Mouse (Mus musculus) CH12.LX (cell line): ENCODE data around the gene Shld1. TPM values are rescaled to one million over a fixed set of nuclear protein-coding genes. Genes with fewer than 3 reads are reported as not detected.

Experiments used
- DNase-seq: peaks from one replicate; pipeline ENCODE4 v3.0.0-alpha.2; 2013; ENCODE audit errors: extremely low read depth
- H3K27ac ChIP-seq: 2 replicates; pipeline ENCODE4 v1.5.1; 2012; ENCODE audit warnings: low read depth, mild to moderate bottlenecking, control low read depth, moderate library complexity; ENCODE audit not compliant: insufficient read depth
- H3K27me3 ChIP-seq: replicated peaks from 2 replicates; pipeline ENCODE3; 2012; ENCODE audit warnings: inconsistent platforms
- H3K36me3 ChIP-seq, 2 experiments: replicated peaks in 1 of 2; 2 replicates each; pipeline versions ENCODE3 to v1.6.1; 2012; ENCODE audit warnings: inconsistent platforms in 1 of 2, low read length in 1 of 2, mild to moderate bottlenecking in 1 of 2, mixed read lengths in 1 of 2, moderate library complexity in 1 of 2; ENCODE audit not compliant: control insufficient read depth in 1 of 2, insufficient read depth in 1 of 2
- H3K4me1 ChIP-seq, 2 experiments: 2 replicates each; pipeline ENCODE4 v1.6.1; 2012; ENCODE audit warnings: inconsistent platforms in 1 of 2, moderate library complexity in 1 of 2; ENCODE audit not compliant: insufficient read depth in 2 of 2, control insufficient read depth in 1 of 2
- H3K4me2 ChIP-seq: 2 replicates; pipeline ENCODE4 v1.6.1; 2012; ENCODE audit warnings: low read depth, mild to moderate bottlenecking, control low read depth; ENCODE audit not compliant: poor library complexity, insufficient read depth, severe bottlenecking
- H3K4me3 ChIP-seq, 3 experiments: fragments of 150-350 bp in 1 of 3; sonication (generic) in 1 of 3; replicated peaks in 1 of 3; 2 replicates each; pipeline versions ENCODE3 to v1.5.1; 2011 to 2012; ENCODE audit warnings: low read depth in 2 of 3, low read length in 2 of 3, mild to moderate bottlenecking in 2 of 3, moderate library complexity in 2 of 3, control low read depth in 1 of 3, improper control_type of control experiment in 1 of 3, inconsistent platforms in 1 of 3, mixed read lengths in 1 of 3; ENCODE audit not compliant: poor library complexity in 1 of 3
- H3K79me2 ChIP-seq: replicated peaks from 2 replicates; pipeline ENCODE4 v1.6.1; 2012; ENCODE audit warnings: mild to moderate bottlenecking, moderate library complexity; ENCODE audit not compliant: control insufficient read depth, poor library complexity, insufficient read depth, severe bottlenecking; ENCODE audit errors: extremely low read depth
- H3K9ac ChIP-seq: 2 replicates; pipeline ENCODE4 v1.6.1; 2012; ENCODE audit warnings: low read depth, mild to moderate bottlenecking, control low read depth, moderate library complexity; ENCODE audit not compliant: insufficient read depth
- H3K9me3 ChIP-seq: replicated peaks from 2 replicates; pipeline ENCODE3; 2012; ENCODE audit warnings: low read length, inconsistent platforms, mixed read lengths
- BHLHE40 ChIP-seq: IDR thresholded peaks from 2 replicates; pipeline ENCODE4 v1.6.1; 2011; ENCODE audit warnings: mild to moderate bottlenecking, low read depth, low read length, improper control_type of control experiment
- CHD1 ChIP-seq: IDR thresholded peaks from 2 replicates; pipeline ENCODE4 v1.6.1; 2012; ENCODE audit warnings: low read depth, low read length, improper control_type of control experiment, inconsistent platforms
- ELF1 ChIP-seq: IDR thresholded peaks from 2 replicates; pipeline ENCODE4 v1.6.1; 2014; ENCODE audit warnings: low read depth, mild to moderate bottlenecking, inconsistent platforms, low read length, improper control_type of control experiment
- EP300 ChIP-seq: IDR thresholded peaks from 2 replicates; pipeline ENCODE4 v1.6.1; 2011; ENCODE audit warnings: low read length, improper control_type of control experiment
- IRF4 ChIP-seq: IDR thresholded peaks from 2 replicates; pipeline ENCODE4 v1.6.1; 2014; ENCODE audit warnings: low read depth, mild to moderate bottlenecking, inconsistent platforms, low read length, improper control_type of control experiment
- JUN ChIP-seq: IDR thresholded peaks from 2 replicates; pipeline ENCODE4 v1.6.1; 2011; ENCODE audit warnings: low read depth, mild to moderate bottlenecking, low read length, improper control_type of control experiment, moderate library complexity; ENCODE audit not compliant: insufficient read depth
- MAFK ChIP-seq: IDR thresholded peaks from 2 replicates; pipeline ENCODE4 v1.6.1; 2011; ENCODE audit warnings: low read length, improper control_type of control experiment; ENCODE audit not compliant: insufficient replicate concordance
- MAZ ChIP-seq: IDR thresholded peaks from 2 replicates; pipeline ENCODE4 v1.6.1; 2012; ENCODE audit warnings: low read depth, mild to moderate bottlenecking, inconsistent platforms, low read length, improper control_type of control experiment, moderate library complexity
- MEF2A ChIP-seq: IDR thresholded peaks from 2 replicates; pipeline ENCODE4 v1.6.1; 2014; ENCODE audit warnings: low read depth, mild to moderate bottlenecking, inconsistent platforms, low read length, improper control_type of control experiment, borderline replicate concordance
- MXI1 ChIP-seq: IDR thresholded peaks from 2 replicates; pipeline ENCODE4 v1.6.1; 2011; ENCODE audit warnings: mild to moderate bottlenecking, low read depth, low read length, improper control_type of control experiment
- MYC ChIP-seq: IDR thresholded peaks from 2 replicates; pipeline ENCODE4 v1.6.1; 2011; ENCODE audit warnings: low read depth, mild to moderate bottlenecking, improper control_type of control experiment, low read length
- NELFE ChIP-seq: IDR thresholded peaks from 2 replicates; pipeline ENCODE4 v1.6.1; 2011; ENCODE audit warnings: low read depth, low read length, improper control_type of control experiment
- PAX5 ChIP-seq: IDR thresholded peaks from 2 replicates; pipeline ENCODE4 v1.6.1; 2012; ENCODE audit warnings: low read length, inconsistent platforms, mixed read lengths
- POLR2A ChIP-seq: IDR thresholded peaks from 2 replicates; pipeline ENCODE4 v1.6.1; 2011; ENCODE audit warnings: low read depth, mild to moderate bottlenecking, improper control_type of control experiment, low read length
- RAD21 ChIP-seq: IDR thresholded peaks from 2 replicates; pipeline ENCODE4 v1.6.1; 2011; ENCODE audit warnings: low read depth, mild to moderate bottlenecking, low read length, improper control_type of control experiment, moderate library complexity
- RCOR1 ChIP-seq: conservative IDR thresholded peaks from 2 replicates; pipeline ENCODE4 v1.6.1; 2012; ENCODE audit warnings: low read depth, mild to moderate bottlenecking, inconsistent platforms, low read length, improper control_type of control experiment
- SIN3A ChIP-seq: IDR thresholded peaks from 2 replicates; pipeline ENCODE4 v1.6.1; 2012; ENCODE audit warnings: low read length, improper control_type of control experiment, inconsistent platforms
- SMC3 ChIP-seq: IDR thresholded peaks from 2 replicates; pipeline ENCODE4 v1.6.1; 2011; ENCODE audit warnings: low read depth, low read length, improper control_type of control experiment
- TBP ChIP-seq: conservative IDR thresholded peaks from 2 replicates; pipeline ENCODE4 v1.6.1; 2011; ENCODE audit warnings: low read depth, low read length, improper control_type of control experiment
- TCF12 ChIP-seq: IDR thresholded peaks from 2 replicates; pipeline ENCODE4 v1.6.1; 2014; ENCODE audit warnings: low read depth, mild to moderate bottlenecking, inconsistent platforms, low read length, improper control_type of control experiment
- UBTF ChIP-seq: IDR thresholded peaks from 2 replicates; pipeline ENCODE4 v1.6.1; 2012; ENCODE audit warnings: low read depth, mild to moderate bottlenecking, inconsistent platforms, low read length, improper control_type of control experiment, moderate library complexity
- USF2 ChIP-seq: conservative IDR thresholded peaks from 2 replicates; pipeline ENCODE4 v1.6.1; 2011; ENCODE audit warnings: low read depth, low read length, improper control_type of control experiment
- ZKSCAN1 ChIP-seq: IDR thresholded peaks from 2 replicates; pipeline ENCODE4 v1.6.1; 2012; ENCODE audit warnings: low read depth, inconsistent platforms, low read length, improper control_type of control experiment, borderline replicate concordance
- ZMIZ1 ChIP-seq: IDR thresholded peaks from 2 replicates; pipeline ENCODE4 v1.6.1; 2012; ENCODE audit warnings: low read depth, mild to moderate bottlenecking, inconsistent platforms, low read length, improper control_type of control experiment
- dilution Hi-C: fragments of 300-500 bp; cut with MboI; formaldehyde crosslinking; loops from 2 replicates; pipeline ENCODE4 v1.14.3; 2020; ENCODE audit warnings: low sequenced_read_pairs; ENCODE audit not compliant: extremely low pct_unique_long_range_greater_than_20kb, extremely low pct_ligation_motif_present
- in situ Hi-C: fragments of 300-500 bp; cut with MboI; formaldehyde crosslinking; loops from 3 replicates; pipeline ENCODE4 v1.14.3; 2019; ENCODE audit warnings: low sequenced_read_pairs, low pct_ligation_motif_present, low pct_unique_long_range_greater_than_20kb, mixed read lengths
- polyA plus RNA-seq: library from polyadenylated mRNA; unstranded; fragments of >175 nt; gene quantifications from 2 replicates; pipeline ENCODE4 v1.2.1, GENCODE M21; 2012; ENCODE audit warnings: low read depth; ENCODE audit not compliant: insufficient read length
- total RNA-seq, 2 experiments: library from RNA; depleted of rRNA; stranded (reverse); fragments of 300-350 nt in 1 of 2; fragments of >200 nt in 1 of 2; gene quantifications; 2 replicates each; pipeline ENCODE4 v1.2.3; 2012 to 2014

Gene Shld1
- total and polyA plus RNA-seq, 3 experiments: 5.7 to 12.6 (median 9.3) TPM

GRCm38 (mm10) chr2:132781439-132782068 is 94.8 kb downstream of the Shld1 start:
- Histone ChIP-seq H3K4me3 (peak overlapping the region in 1 of 3 experiments; percentile 17), H3K27ac (no peak overlapping the region), H3K9ac (no peak overlapping the region), H3K9me3 (no peaks in the 10 kb centered on the region), H3K27me3 (peaks cover 6% of the 10 kb centered on the region), H3K79me2 (no peaks in the 10 kb centered on the region), H3K4me1 (peaks cover 4 to 7% of the 10 kb centered on the region in 2 experiments), H3K36me3 (no peaks in the 10 kb centered on the region), H3K4me2 (peak overlapping the region; percentile 80; the same call in 1 of the 2 replicates)
- TF ChIP-seq MAFK (no peak), PAX5 (no peak), SIN3A (peak; percentile 79), UBTF (peak; percentile 84; the same call in 1 of the 2 replicates), POLR2A (no peak), MXI1 (peak; percentile 77)
- peak; percentile 34 for DNase-seq
- dilution Hi-C loops (no loop called here), in situ Hi-C loops (no loop called here)

GRCm38 (mm10) chr2:132784039-132784438 is 97.3 kb downstream of the Shld1 start:
- in situ Hi-C loops: no loop called here
- Histone ChIP-seq H3K4me1 (peaks cover 4 to 5% of the 10 kb centered on the region in 2 experiments; a peak in 3 of 4 replicates), H3K4me3 (no peak overlapping the region), H3K36me3 (no peaks in the 10 kb centered on the region), H3K9me3 (no peaks in the 10 kb centered on the region), H3K9ac (no peak overlapping the region), H3K4me2 (no peak overlapping the region), H3K79me2 (no peaks in the 10 kb centered on the region), H3K27me3 (peaks cover 6% of the 10 kb centered on the region), H3K27ac (no peak overlapping the region)
- dilution Hi-C loops: no loop called here
- no peak for DNase-seq
- no peak for TF ChIP-seq EP300
- no peak for TF ChIP-seq SMC3
- TF ChIP-seq MYC: no peak
- TF ChIP-seq ELF1: no peak
- no peak for TF ChIP-seq CHD1
- TF ChIP-seq UBTF: no peak
- no peak for TF ChIP-seq TCF12
- no peak for TF ChIP-seq MAFK
- no peak for TF ChIP-seq JUN

- H3K27me3 ChIP-seq: peaks cover 2% of the 10 kb centered on the region
- H3K9me3 ChIP-seq: no peaks in the 10 kb centered on the region
- H3K79me2 ChIP-seq: no peaks in the 10 kb centered on the region
- H3K27ac ChIP-seq: no peak overlapping the region
- H3K4me3 ChIP-seq: no peak overlapping the region
- H3K9ac ChIP-seq: no peak overlapping the region
- H3K4me2 ChIP-seq: no peak overlapping the region
- dilution Hi-C loops: no loop called here
- H3K36me3 ChIP-seq: no peaks in the 10 kb centered on the region
- in situ Hi-C loops: no loop called here
- no peaks in the 10 kb centered on the region for H3K4me1 ChIP-seq
- DNase-seq: no peak
- TF ChIP-seq ZMIZ1 (no peak), BHLHE40 (no peak), MXI1 (no peak), IRF4 (no peak), USF2 (no peak), ZKSCAN1 (no peak), SMC3 (no peak), MYC (no peak), MEF2A (no peak), MAZ (no peak), UBTF (no peak), JUN (no peak), NELFE (no peak), RCOR1 (no peak), TBP (no peak), RAD21 (no peak), MAFK (no peak)
Observed at GRCm38 (mm10) chr2:132793441-132794203, 106.9 kb downstream of the Shld1 start.
